Mouse (Mus musculus): ENCODE data around the gene Ccdc32.
A peak's percentile ranks its signal among the peaks of the same experiment; 100 is the strongest.
"Not testable (repeated sequence)": the region's sequence is repeated elsewhere in the genome, so short reads cannot be mapped to it uniquely, and the experiment has no call there.

Ccdc32 gene

GRCm38 (mm10) chr2:119028941-119029551 is at the start of gene Ccdc32:
Ccdc32 (minus strand) TSS chr2:119029393.
- peak; percentile 97 for DNase-seq (ENCODE audit: low spot score)

GRCm38 (mm10) chr2:119072397-119072796 is 43.2 kb upstream of the Ccdc32 start:
- no peak for DNase-seq (ENCODE audit: low spot score)

GRCm38 (mm10) chr2:119060139-119060538 is 30.9 kb upstream of the Ccdc32 start:
- DNase-seq (ENCODE audit: low spot score), result no peak

GRCm38 (mm10) chr2:119050132-119050650 is 21.0 kb upstream of the Ccdc32 start:
- DNase-seq (ENCODE audit: low spot score), result no peak

- DNase-seq (ENCODE audit: low spot score), result peak; percentile 20
These were observed 18.7 kb upstream of the Ccdc32 start for GRCm38 (mm10) chr2:119047849-119048248.

GRCm38 (mm10) chr2:119046649-119047611 is 17.7 kb upstream of the Ccdc32 start, which contains the start of gene Knl1:
Knl1 (plus strand) TSS chr2:119047119.
- peak; percentile 99 for DNase-seq (ENCODE audit: low spot score)

GRCm38 (mm10) chr2:119045163-119045562 is 16.0 kb upstream of the Ccdc32 start:
- no peak for DNase-seq (ENCODE audit: low spot score)

GRCm38 (mm10) chr2:119040882-119041281 is 11.7 kb upstream of the Ccdc32 start:
- peak; percentile 72 for DNase-seq (ENCODE audit: low spot score)

GRCm38 (mm10) chr2:119035397-119035745 is 6.2 kb upstream of the Ccdc32 start:
- no peak for DNase-seq (ENCODE audit: low spot score)

- DNase-seq (ENCODE audit: low spot score), result peak; percentile 96
These were observed 5.6 kb upstream of the Ccdc32 start, which contains the start of gene Rpusd2 for GRCm38 (mm10) chr2:119034656-119035396. Rpusd2 (plus strand) TSS chr2:119034790.

GRCm38 (mm10) chr2:119032191-119032590 is 3.0 kb upstream of the Ccdc32 start:
- DNase-seq (ENCODE audit: low spot score), result no peak

GRCm38 (mm10) chr2:119026951-119027350 is 2.2 kb downstream of the Ccdc32 start:
- DNase-seq (ENCODE audit: low spot score), result no peak

GRCm38 (mm10) chr2:119025239-119025616 is 4.0 kb downstream of the Ccdc32 start:
- no peak for DNase-seq (ENCODE audit: low spot score)

GRCm38 (mm10) chr2:119024536-119025238 is 4.5 kb downstream of the Ccdc32 start:
- no peak for DNase-seq (ENCODE audit: low spot score)

- DNase-seq (ENCODE audit: low spot score), result no peak
These were observed 6.0 kb downstream of the Ccdc32 start for GRCm38 (mm10) chr2:119023154-119023660.

GRCm38 (mm10) chr2:119019538-119019937 is 9.7 kb downstream of the Ccdc32 start:
- DNase-seq (ENCODE audit: low spot score), result no peak

- peak; percentile 60 for DNase-seq (ENCODE audit: low spot score)
These were observed 10.1 kb downstream of the Ccdc32 start for GRCm38 (mm10) chr2:119019131-119019530.

GRCm38 (mm10) chr2:119018391-119019122 is 10.6 kb downstream of the Ccdc32 start:
- peak; percentile 65 for DNase-seq (ENCODE audit: low spot score)

GRCm38 (mm10) chr2:119017647-119018046 is 11.5 kb downstream of the Ccdc32 start:
- no peak for DNase-seq (ENCODE audit: low spot score)

- not testable (repeated sequence) for DNase-seq (ENCODE audit: low spot score)
These were observed 12.9 kb downstream of the Ccdc32 start for GRCm38 (mm10) chr2:119016312-119016711.
